Mouse (Mus musculus) stomach, postnatal 0 days (tissue): Measurements from ENCODE around the gene Adgrf5.
"Not testable (repeated sequence)": the region's sequence is repeated elsewhere in the genome, so short reads cannot be mapped to it uniquely, and the experiment has no call there.

Source experiments
- CTCF ChIP-seq: IDR thresholded peaks from 2 replicates; pipeline ENCODE4 v1.5.1; 2016; ENCODE audit warnings: antibody characterized with exemption, low read depth, mild to moderate bottlenecking, moderate library complexity
- EP300 ChIP-seq: optimal IDR thresholded peaks from 2 replicates; pipeline ENCODE3; 2016; ENCODE audit warnings: antibody characterized with exemption

GRCm38 (mm10) chr17:43490371-43490770 lies 130.1 kb downstream of the Adgrf5 start:
- TF ChIP-seq EP300, CTCF: not testable (repeated sequence)
